Mouse (Mus musculus) hindbrain, embryonic 16.5 days (tissue): Measurements from ENCODE around the gene Smcr8. TPM values are rescaled to one million over a fixed set of nuclear protein-coding genes. Genes with fewer than 3 reads are reported as not detected.

Experiments used
- ATAC-seq: fragments of 200-750 bp; cut with Nextera tagmentation; 2 replicates; pipeline ENCODE4 v1.8.0; 2017; ENCODE audit warnings: moderate TSS enrichment, moderate library complexity
- H3K27ac ChIP-seq: fragments of 300-500 bp; sonication (generic); 2 replicates; pipeline ENCODE4 v1.5.1; 2014; ENCODE audit warnings: low read depth, mild to moderate bottlenecking, control low read depth, low read length, moderate library complexity
- H3K27me3 ChIP-seq: fragments of 300-500 bp; sonication (generic); replicated peaks from 2 replicates; pipeline ENCODE4 v1.6.1; 2014; ENCODE audit warnings: low read length; ENCODE audit not compliant: control insufficient read depth, insufficient read depth
- H3K36me3 ChIP-seq: fragments of 300-500 bp; sonication (generic); 2 replicates; pipeline ENCODE4 v1.6.1; 2014; ENCODE audit warnings: mild to moderate bottlenecking, low read length, moderate library complexity, mixed read lengths; ENCODE audit not compliant: control insufficient read depth, insufficient read depth
- H3K4me1 ChIP-seq: fragments of 300-500 bp; sonication (generic); 2 replicates; pipeline ENCODE4 v1.6.1; 2014; ENCODE audit warnings: low read depth, low read length; ENCODE audit not compliant: control insufficient read depth, insufficient read depth
- H3K4me2 ChIP-seq: fragments of 300-500 bp; sonication (generic); 2 replicates; pipeline ENCODE4 v1.6.1; 2014; ENCODE audit warnings: mild to moderate bottlenecking, low read length, control low read depth, moderate library complexity
- H3K4me3 ChIP-seq: fragments of 300-500 bp; sonication (generic); 2 replicates; pipeline ENCODE4 v1.5.1; 2014; ENCODE audit warnings: mild to moderate bottlenecking, low read length, control low read depth, moderate library complexity
- H3K9ac ChIP-seq: fragments of 300-500 bp; sonication (generic); 2 replicates; pipeline ENCODE4 v1.6.1; 2014; ENCODE audit warnings: low read depth, mild to moderate bottlenecking, control low read depth, low read length, moderate library complexity
- H3K9me3 ChIP-seq: fragments of 300-500 bp; sonication (generic); 2 replicates; pipeline ENCODE4 v1.6.1; 2014; ENCODE audit warnings: mild to moderate bottlenecking, low read length, moderate library complexity; ENCODE audit not compliant: control insufficient read depth
- WGBS: fragments of 180-500 bp; shearing (Covaris S2); extraction: QIAGEN DNeasy Blood & Tissue Kit; methylation state at CpG from one replicate; pipeline ENCODE4 v1.1.7; 2014; 5-methylcytosine and 5-hydroxymethylcytosine counted together
- microRNA-seq: library from miRNA; unstranded; fragments of <30 nt; microRNA quantifications from one replicate; pipeline ENCODE4, GENCODE M21; 2017
- polyA plus RNA-seq: library from polyadenylated mRNA; unstranded; fragments of >200 nt; fragmentation: Nextera tagmentation; extraction: Ambion mirVana; gene quantifications from 2 replicates; pipeline ENCODE4 v1.2.1, GENCODE M21; 2015

The Smcr8 gene
- polyA plus RNA-seq, 1 experiment from 2014 or later, result 4.8 TPM

DNA sequence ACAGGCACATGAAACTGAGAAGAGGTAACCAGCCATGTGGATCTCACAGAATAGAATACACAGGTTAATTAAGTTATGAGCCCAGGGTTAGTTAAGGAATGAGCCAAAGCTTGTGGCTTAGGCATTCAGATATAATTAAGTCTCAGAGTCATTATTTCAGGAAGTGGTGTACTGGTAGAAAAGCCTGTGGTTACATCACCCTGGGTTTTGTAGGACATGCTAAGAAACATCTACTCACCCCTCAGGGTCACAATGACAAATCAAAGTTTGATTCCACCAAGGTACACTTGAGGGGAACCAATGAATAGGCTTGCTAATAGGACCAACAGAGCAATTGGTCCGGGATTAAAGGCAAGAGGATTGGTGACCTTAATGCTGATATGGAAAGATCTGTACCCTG, 49.4 kb downstream of the Smcr8 start:
- WGBS, result 72% methylated on average over 1 of the region's 1 CpGs
- Histone ChIP-seq H3K9ac (no peak overlapping the region), H3K27me3 (no peaks in the 10 kb centered on the region), H3K4me3 (no peak overlapping the region), H3K4me2 (no peak overlapping the region), H3K27ac (no peak overlapping the region), H3K36me3 (no peaks in the 10 kb centered on the region), H3K4me1 (peaks cover 7% of the 10 kb centered on the region), H3K9me3 (no peaks in the 10 kb centered on the region)
- no peak for ATAC-seq

DNA sequence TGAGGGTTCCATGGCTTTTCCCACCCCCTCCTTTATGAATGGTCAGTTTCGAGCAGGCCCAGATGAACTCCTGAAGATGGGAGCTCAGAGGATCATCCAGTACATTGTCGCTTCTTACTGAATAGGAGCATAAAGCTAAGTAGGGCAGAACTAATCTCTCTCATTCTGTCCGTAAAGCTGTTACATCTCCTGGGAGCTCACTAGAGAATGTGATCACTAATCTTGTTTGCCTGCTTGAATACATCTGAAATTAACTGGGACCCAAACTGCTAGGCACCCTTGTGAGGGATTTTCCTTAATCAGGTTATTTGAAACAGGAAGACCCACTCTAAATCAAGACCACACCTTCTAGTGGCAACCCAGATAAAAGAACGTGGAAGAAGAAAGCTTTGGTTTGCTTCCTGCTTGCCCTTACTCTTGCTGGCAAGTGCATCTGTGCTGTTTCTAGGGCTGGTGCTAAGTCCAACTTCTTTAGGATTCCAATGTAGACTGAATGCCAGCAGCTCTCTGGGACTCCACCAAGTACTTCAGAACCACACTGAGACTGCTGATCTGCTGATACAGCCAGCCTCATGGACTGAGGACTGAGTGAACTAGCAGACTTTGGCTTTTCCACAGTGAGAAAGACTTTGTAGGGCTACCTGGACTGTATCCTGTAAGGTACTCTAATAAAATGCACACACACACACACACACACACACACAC, 50.1 kb downstream of the Smcr8 start:
- peaks cover 7% of the 10 kb centered on the region for H3K4me1 ChIP-seq
- no peaks in the 10 kb centered on the region for H3K36me3 ChIP-seq
- no peak for ATAC-seq
- no peak overlapping the region for H3K4me2 ChIP-seq
- WGBS, result 29% methylated on average over 4 of the region's 4 CpGs
- H3K9ac ChIP-seq, result no peak overlapping the region
- no peak overlapping the region for H3K4me3 ChIP-seq
- no peaks in the 10 kb centered on the region for H3K27me3 ChIP-seq
- no peak overlapping the region for H3K27ac ChIP-seq
- H3K9me3 ChIP-seq, result no peaks in the 10 kb centered on the region

DNA sequence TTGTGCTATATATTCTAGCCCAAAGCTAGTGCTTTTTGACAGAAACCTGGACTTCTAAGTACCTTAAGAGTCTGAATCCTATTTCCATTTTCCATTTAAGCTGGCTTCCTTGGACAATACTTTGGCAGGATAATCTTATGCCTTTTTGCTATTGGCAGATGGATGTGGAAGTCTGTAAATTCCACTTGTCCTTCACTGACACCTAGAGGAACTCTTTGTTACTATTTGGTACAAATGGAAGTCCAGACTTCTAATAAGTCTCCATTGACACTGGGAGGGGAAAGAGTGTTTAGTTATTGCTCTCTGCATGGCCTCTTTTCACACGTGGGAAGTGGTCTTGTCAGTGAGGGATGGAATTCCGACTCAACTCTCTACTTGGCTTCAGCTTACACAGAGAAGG, 51.6 kb downstream of the Smcr8 start:
- H3K27ac ChIP-seq, result no peak overlapping the region
- H3K4me1 ChIP-seq, result peaks cover 7% of the 10 kb centered on the region
- 46% methylated on average over 2 of the region's 2 CpGs for WGBS
- H3K27me3 ChIP-seq, result no peaks in the 10 kb centered on the region
- no peak for ATAC-seq
- H3K9ac ChIP-seq, result no peak overlapping the region
- no peak overlapping the region for H3K4me3 ChIP-seq
- no peak overlapping the region for H3K4me2 ChIP-seq
- H3K9me3 ChIP-seq, result no peaks in the 10 kb centered on the region
- no peaks in the 10 kb centered on the region for H3K36me3 ChIP-seq

DNA sequence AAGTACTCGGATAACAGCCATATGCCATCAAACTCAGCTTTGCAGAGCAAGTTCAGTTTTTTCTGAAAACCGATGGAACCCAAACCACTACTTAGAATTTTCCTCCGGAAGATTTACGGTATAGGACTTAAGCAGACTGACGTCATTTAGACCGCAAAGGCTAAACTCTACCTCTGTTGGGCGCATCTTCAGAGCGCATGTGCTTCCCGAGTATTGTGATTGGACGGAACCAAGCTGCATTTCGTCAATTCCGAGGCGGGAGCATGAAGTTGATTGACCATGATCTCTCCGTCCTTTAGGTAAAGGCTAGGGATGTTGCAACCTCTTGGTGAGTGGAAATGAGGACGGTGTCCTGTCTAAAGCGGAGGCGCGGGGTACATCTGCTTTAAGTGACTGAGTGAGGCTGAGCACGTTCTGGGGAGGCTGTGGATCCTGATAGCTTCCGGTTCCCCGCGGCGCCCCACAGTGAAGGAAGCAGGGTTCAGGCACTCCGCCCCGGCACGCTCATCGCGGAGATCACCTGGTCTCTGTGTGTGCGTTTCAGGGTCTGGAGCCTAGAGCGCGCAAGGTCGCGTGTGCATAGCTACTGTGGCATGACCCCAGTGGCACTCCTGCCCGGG, 53.2 kb downstream of the Smcr8 start, which contains the start of gene Dhrs7b:
Dhrs7b (plus strand) TSS at position 199 of the 620 bp plus-strand sequence.
- Histone ChIP-seq H3K4me1 (peaks cover 7% of the 10 kb centered on the region), H3K36me3 (no peaks in the 10 kb centered on the region), H3K4me2 (peak within 1 kb of the TSS; percentile 82), H3K9ac (peak within 1 kb of the TSS; percentile 83), H3K4me3 (peak within 1 kb of the TSS; percentile 86), H3K27me3 (no peaks in the 10 kb centered on the region), H3K27ac (peak within 1 kb of the TSS; percentile 89), H3K9me3 (no peaks in the 10 kb centered on the region)
- under 1% methylated on average over 34 of the region's 34 CpGs for WGBS
- ATAC-seq, result peak; percentile 99

DNA sequence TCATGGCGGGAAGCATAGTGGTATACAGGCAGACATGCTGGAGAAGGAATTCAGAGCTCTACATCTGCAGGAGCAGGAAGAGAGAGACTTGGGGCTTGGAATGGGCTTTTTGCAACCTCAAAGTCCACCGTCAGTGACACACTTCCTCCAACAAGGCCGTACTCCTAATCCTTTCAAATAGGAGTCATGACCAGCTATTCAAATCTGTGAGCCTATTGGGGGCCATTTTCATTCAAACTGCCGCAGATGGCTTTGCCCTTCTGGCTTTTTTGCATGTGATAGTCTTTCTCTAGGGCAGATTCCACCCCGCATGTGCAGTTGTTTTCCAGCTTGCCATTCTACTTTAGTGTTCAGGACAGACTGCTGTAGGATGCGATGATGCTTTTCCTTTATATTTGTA, 59.6 kb downstream of the Smcr8 start:
- Histone ChIP-seq H3K4me2 (no peak overlapping the region), H3K36me3 (no peaks in the 10 kb centered on the region), H3K4me3 (no peak overlapping the region), H3K4me1 (no peaks in the 10 kb centered on the region; the same call in 1 of the 2 replicates), H3K27me3 (no peaks in the 10 kb centered on the region), H3K9me3 (no peaks in the 10 kb centered on the region), H3K27ac (no peak overlapping the region), H3K9ac (no peak overlapping the region)
- 96% methylated on average over 6 of the region's 6 CpGs for WGBS
- no peak for ATAC-seq

Small RNA genes lying within 50 kb of the gene (microRNA-seq; reads per million reads assigned to microRNA genes)
- 1.5 reads per million for gene Mir5100

Other genes with a start within 250 kb of the Smcr8 start
- gene Alkbh5, start 241.1 kb upstream of the Smcr8 start, polyA plus RNA-seq, result 16.5 and 20.2 TPM in 2 replicates
- gene Llgl1, start 77.8 kb upstream of the Smcr8 start, polyA plus RNA-seq, result 42.9 and 52.3 TPM in 2 replicates
- 73.3 and 84.8 TPM in 2 replicates for gene Flii, start 50.3 kb upstream of the Smcr8 start, polyA plus RNA-seq
- 26.2 and 29.7 TPM in 2 replicates for gene Mief2, start 49.1 kb upstream of the Smcr8 start, polyA plus RNA-seq
- 7.7 and 9.4 TPM in 2 replicates for gene Top3a, start 159 bp upstream of the Smcr8 start, polyA plus RNA-seq
- gene Shmt1, start 34.2 kb downstream of the Smcr8 start, polyA plus RNA-seq, result 7.4 and 10.2 TPM in 2 replicates
- gene Dhrs7b, start 53.1 kb downstream of the Smcr8 start, polyA plus RNA-seq, result 36.9 and 39.3 TPM in 2 replicates
- gene Tmem11, start 101.7 kb downstream of the Smcr8 start, polyA plus RNA-seq, result 58.9 and 62.1 TPM in 2 replicates
- 24.5 and 28.0 TPM in 2 replicates for gene Natd1, start 137.2 kb downstream of the Smcr8 start, polyA plus RNA-seq
- 30.1 and 33.6 TPM in 2 replicates for gene Map2k3, start 154.5 kb downstream of the Smcr8 start, polyA plus RNA-seq
- 4.2 and 4.3 TPM in 2 replicates for gene Kcnj12, start 245.0 kb downstream of the Smcr8 start, polyA plus RNA-seq